Mouse (Mus musculus): ENCODE data around the gene Inpp4b. TPM values are rescaled to one million over a fixed set of nuclear protein-coding genes. Genes with fewer than 3 reads are reported as not detected.

Inpp4b gene
- polyA plus RNA-seq, 1 experiment from 2014 or later = 5.0 TPM

GRCm38 (mm10) chr8:81483834-81484233, 141.5 kb downstream of the Inpp4b start:
- no peak overlapping the region for H3K4me2 ChIP-seq (replicated peaks)
- no peaks in the 10 kb centered on the region for H3K27me3 ChIP-seq
- no peaks in the 10 kb centered on the region for H3K9me3 ChIP-seq
- H3K9ac ChIP-seq (replicated peaks) = no peak overlapping the region
- H3K36me3 ChIP-seq = no peaks in the 10 kb centered on the region
- H3K4me1 ChIP-seq (replicated peaks) = no peaks in the 10 kb centered on the region
- H3K4me3 ChIP-seq (replicated peaks) = no peak overlapping the region
- WGBS = 74% methylated on average over 1 of the region's 1 CpGs
- no peak overlapping the region for H3K27ac ChIP-seq
- ATAC-seq = no peak

- no peak overlapping the region for H3K4me3 ChIP-seq (replicated peaks)
- H3K27me3 ChIP-seq = no peaks in the 10 kb centered on the region
- H3K27ac ChIP-seq = no peak overlapping the region
- no peaks in the 10 kb centered on the region for H3K36me3 ChIP-seq
- ATAC-seq = no peak
- H3K4me1 ChIP-seq (replicated peaks) = no peaks in the 10 kb centered on the region
- H3K9me3 ChIP-seq = no peaks in the 10 kb centered on the region
- 74% methylated on average over 1 of the region's 1 CpGs for WGBS
- no peak overlapping the region for H3K4me2 ChIP-seq (replicated peaks)
- H3K9ac ChIP-seq (replicated peaks) = no peak overlapping the region
Measured at GRCm38 (mm10) chr8:81485626-81486025, 143.3 kb downstream of the Inpp4b start.

- Histone ChIP-seq H3K27ac (no peak overlapping the region), H3K4me2 (replicated peaks) (no peak overlapping the region), H3K9me3 (no peaks in the 10 kb centered on the region), H3K27me3 (no peaks in the 10 kb centered on the region), H3K4me3 (replicated peaks) (no peak overlapping the region), H3K9ac (replicated peaks) (no peak overlapping the region), H3K4me1 (replicated peaks) (no peaks in the 10 kb centered on the region), H3K36me3 (no peaks in the 10 kb centered on the region)
- WGBS = 93% methylated on average over 2 of the region's 2 CpGs
- ATAC-seq = no peak
Measured at GRCm38 (mm10) chr8:81489894-81490661, 147.7 kb downstream of the Inpp4b start.

- WGBS = 69% methylated on average over 2 of the region's 2 CpGs
- H3K27me3 ChIP-seq = no peaks in the 10 kb centered on the region
- no peak overlapping the region for H3K9ac ChIP-seq (replicated peaks)
- H3K36me3 ChIP-seq = no peaks in the 10 kb centered on the region
- H3K4me2 ChIP-seq (replicated peaks) = no peak overlapping the region
- no peak overlapping the region for H3K4me3 ChIP-seq (replicated peaks)
- no peaks in the 10 kb centered on the region for H3K4me1 ChIP-seq (replicated peaks)
- no peak for ATAC-seq
- no peaks in the 10 kb centered on the region for H3K9me3 ChIP-seq
- no peak overlapping the region for H3K27ac ChIP-seq
Measured at GRCm38 (mm10) chr8:81491097-81491705, 148.8 kb downstream of the Inpp4b start.

- Histone ChIP-seq H3K4me1 (replicated peaks) (no peaks in the 10 kb centered on the region), H3K4me3 (replicated peaks) (no peak overlapping the region), H3K36me3 (no peaks in the 10 kb centered on the region), H3K4me2 (replicated peaks) (no peak overlapping the region), H3K9ac (replicated peaks) (no peak overlapping the region), H3K9me3 (no peaks in the 10 kb centered on the region), H3K27ac (no peak overlapping the region), H3K27me3 (no peaks in the 10 kb centered on the region)
- WGBS = 83% methylated on average over 3 of the region's 3 CpGs
- no peak for ATAC-seq
Measured at GRCm38 (mm10) chr8:81491706-81492204, 149.4 kb downstream of the Inpp4b start.

- no peak overlapping the region for H3K4me3 ChIP-seq (replicated peaks)
- H3K4me1 ChIP-seq (replicated peaks) = no peaks in the 10 kb centered on the region
- H3K9me3 ChIP-seq = no peaks in the 10 kb centered on the region
- no peak overlapping the region for H3K27ac ChIP-seq
- H3K9ac ChIP-seq (replicated peaks) = no peak overlapping the region
- H3K4me2 ChIP-seq (replicated peaks) = no peak overlapping the region
- no peak for ATAC-seq
- 91% methylated on average over 2 of the region's 2 CpGs for WGBS
- H3K36me3 ChIP-seq = no peaks in the 10 kb centered on the region
- H3K27me3 ChIP-seq = no peaks in the 10 kb centered on the region
Measured at GRCm38 (mm10) chr8:81494823-81495222, 152.5 kb downstream of the Inpp4b start.

- WGBS = 79% methylated on average over 2 of the region's 2 CpGs
- no peak overlapping the region for H3K4me3 ChIP-seq (replicated peaks)
- no peaks in the 10 kb centered on the region for H3K9me3 ChIP-seq
- no peak overlapping the region for H3K4me2 ChIP-seq (replicated peaks)
- no peaks in the 10 kb centered on the region for H3K27me3 ChIP-seq
- ATAC-seq = no peak
- no peaks in the 10 kb centered on the region for H3K4me1 ChIP-seq (replicated peaks)
- no peak overlapping the region for H3K27ac ChIP-seq
- no peaks in the 10 kb centered on the region for H3K36me3 ChIP-seq
- no peak overlapping the region for H3K9ac ChIP-seq (replicated peaks)
Measured at GRCm38 (mm10) chr8:81497646-81498045, 155.3 kb downstream of the Inpp4b start.

GRCm38 (mm10) chr8:81502216-81502615, 159.9 kb downstream of the Inpp4b start:
- Histone ChIP-seq H3K36me3 (no peaks in the 10 kb centered on the region), H3K4me3 (replicated peaks) (no peak overlapping the region), H3K4me1 (replicated peaks) (no peaks in the 10 kb centered on the region), H3K27ac (no peak overlapping the region), H3K9me3 (no peaks in the 10 kb centered on the region), H3K9ac (replicated peaks) (no peak overlapping the region), H3K4me2 (replicated peaks) (no peak overlapping the region), H3K27me3 (no peaks in the 10 kb centered on the region)
- no peak for ATAC-seq
- 85% methylated on average over 2 of the region's 2 CpGs for WGBS

- H3K4me2 ChIP-seq (replicated peaks) = no peak overlapping the region
- no peak overlapping the region for H3K27ac ChIP-seq
- H3K9ac ChIP-seq (replicated peaks) = no peak overlapping the region
- 90% methylated on average over 2 of the region's 2 CpGs for WGBS
- ATAC-seq = no peak
- no peaks in the 10 kb centered on the region for H3K9me3 ChIP-seq
- no peaks in the 10 kb centered on the region for H3K36me3 ChIP-seq
- no peaks in the 10 kb centered on the region for H3K4me1 ChIP-seq (replicated peaks)
- no peak overlapping the region for H3K4me3 ChIP-seq (replicated peaks)
- H3K27me3 ChIP-seq = no peaks in the 10 kb centered on the region
Measured at GRCm38 (mm10) chr8:81502982-81503381, 160.6 kb downstream of the Inpp4b start.

- no peak for ATAC-seq
- Histone ChIP-seq H3K9ac (replicated peaks) (no peak overlapping the region), H3K36me3 (no peaks in the 10 kb centered on the region), H3K4me3 (replicated peaks) (no peak overlapping the region), H3K27ac (no peak overlapping the region), H3K27me3 (no peaks in the 10 kb centered on the region), H3K4me2 (replicated peaks) (no peak overlapping the region), H3K4me1 (replicated peaks) (no peaks in the 10 kb centered on the region), H3K9me3 (no peaks in the 10 kb centered on the region)
Measured at GRCm38 (mm10) chr8:81512826-81513225, 170.5 kb downstream of the Inpp4b start.

- ATAC-seq = no peak
- no peaks in the 10 kb centered on the region for H3K9me3 ChIP-seq
Measured at GRCm38 (mm10) chr8:81514425-81514824, 172.1 kb downstream of the Inpp4b start.

GRCm38 (mm10) chr8:81522085-81522484, 179.7 kb downstream of the Inpp4b start:
- Histone ChIP-seq H3K27ac (no peak overlapping the region), H3K4me1 (replicated peaks) (no peaks in the 10 kb centered on the region), H3K9ac (replicated peaks) (no peak overlapping the region), H3K9me3 (no peaks in the 10 kb centered on the region), H3K27me3 (no peaks in the 10 kb centered on the region), H3K4me3 (replicated peaks) (no peak overlapping the region), H3K4me2 (replicated peaks) (no peak overlapping the region), H3K36me3 (no peaks in the 10 kb centered on the region)
- 82% methylated on average over 2 of the region's 2 CpGs for WGBS
- ATAC-seq = no peak

More at GRCm38 (mm10) chr8:81514425-81514824, 172.1 kb downstream of the Inpp4b start:
- Histone ChIP-seq H3K9ac (replicated peaks) (no peak overlapping the region), H3K27ac (no peak overlapping the region), H3K4me3 (replicated peaks) (no peak overlapping the region), H3K27me3 (no peaks in the 10 kb centered on the region), H3K4me1 (replicated peaks) (no peaks in the 10 kb centered on the region), H3K4me2 (replicated peaks) (no peak overlapping the region), H3K36me3 (no peaks in the 10 kb centered on the region)
